Mouse (Mus musculus) forebrain, postnatal 0 days (tissue): ENCODE results near the gene Ibtk. TPM values are rescaled to one million over a fixed set of nuclear protein-coding genes. Genes with fewer than 3 reads are reported as not detected.
"Not testable (repeated sequence)": the region's sequence is repeated elsewhere in the genome, so short reads cannot be mapped to it uniquely, and the experiment has no call there.

Source experiments
- ATAC-seq: fragments of 200-750 bp; cut with Nextera tagmentation; 2 replicates; pipeline ENCODE4 v1.8.0; 2017; ENCODE audit warnings: mild to moderate bottlenecking, moderate library complexity
- DNase-seq: peaks from one replicate; pipeline ENCODE4 v3.0.0-alpha.2; 2015
- H3K27ac ChIP-seq: fragments of 300-500 bp; sonication (generic); 2 replicates; pipeline ENCODE4 v1.5.1; 2014; ENCODE audit warnings: low read depth, mild to moderate bottlenecking, antibody characterized with exemption, low read length, moderate library complexity, mixed read lengths
- H3K27me3 ChIP-seq: fragments of 300-500 bp; sonication (generic); 2 replicates; pipeline ENCODE4 v1.6.1; 2014; ENCODE audit warnings: mild to moderate bottlenecking, low read length, mixed read lengths; ENCODE audit not compliant: insufficient read depth
- H3K36me3 ChIP-seq: fragments of 300-500 bp; sonication (generic); 2 replicates; pipeline ENCODE4 v1.6.1; 2014; ENCODE audit warnings: mild to moderate bottlenecking, moderate library complexity; ENCODE audit not compliant: insufficient read depth
- H3K4me1 ChIP-seq: fragments of 300-500 bp; sonication (generic); 2 replicates; pipeline ENCODE4 v1.6.1; 2014; ENCODE audit warnings: antibody characterized with exemption; ENCODE audit not compliant: insufficient read depth
- H3K4me2 ChIP-seq: fragments of 300-500 bp; sonication (generic); 2 replicates; pipeline ENCODE4 v1.6.1; 2014; ENCODE audit warnings: low read depth, mild to moderate bottlenecking, moderate library complexity
- H3K4me3 ChIP-seq: fragments of 300-500 bp; sonication (generic); 2 replicates; pipeline ENCODE4 v1.5.1; 2014; ENCODE audit warnings: low read depth, low read length, mixed read lengths
- H3K9ac ChIP-seq: fragments of 300-500 bp; sonication (generic); 2 replicates; pipeline ENCODE4 v1.6.1; 2014; ENCODE audit warnings: mild to moderate bottlenecking
- H3K9me3 ChIP-seq: fragments of 300-500 bp; sonication (generic); 2 replicates; pipeline ENCODE4 v1.6.1; 2016; ENCODE audit warnings: low read length
- CTCF ChIP-seq: sonication (generic); IDR thresholded peaks from 2 replicates; pipeline ENCODE4 v1.5.1; 2016; ENCODE audit warnings: antibody characterized with exemption, control low read depth, low read depth
- WGBS: fragments of 180-500 bp; shearing (Covaris S2); extraction: QIAGEN DNeasy Blood & Tissue Kit; methylation state at CpG from one replicate; pipeline ENCODE4 v1.1.7; 2014; 5-methylcytosine and 5-hydroxymethylcytosine counted together
- polyA plus RNA-seq: library from polyadenylated mRNA; unstranded; fragments of >200 nt; fragmentation: Nextera tagmentation; extraction: Ambion mirVana; gene quantifications from 2 replicates; pipeline ENCODE4 v1.2.1, GENCODE M21; 2015
- total RNA-seq: library from RNA; depleted of rRNA; stranded (reverse); fragments of >200 nt; gene quantifications from 2 replicates; pipeline ENCODE4 v1.2.3, GENCODE M21; 2014; rRNA removed

The Ibtk gene
- total RNA-seq (22.4 and 25.6 TPM in 2 replicates), polyA plus RNA-seq (10.5 and 16.3 TPM in 2 replicates)

GRCm38 (mm10) chr9:85749142-85749921 lies at the start of gene Ibtk:
Ibtk (minus strand) TSS chr9:85749334.
- peak within 1 kb of the TSS; percentile 98 for H3K27ac ChIP-seq
- H3K27me3 ChIP-seq: no peaks in the 10 kb centered on the region
- ATAC-seq: peak; percentile 100
- H3K9me3 ChIP-seq: no peaks in the 10 kb centered on the region
- 3% methylated on average over 52 of the region's 52 CpGs for WGBS
- H3K36me3 ChIP-seq: no peaks in the 10 kb centered on the region
- no peak; the same call in 1 of the 2 replicates for TF ChIP-seq CTCF
- peak; percentile 98 for DNase-seq
- H3K4me2 ChIP-seq: peak within 1 kb of the TSS; percentile 82
- peak within 1 kb of the TSS; percentile 98 for H3K9ac ChIP-seq
- 0 out of 2 replicates have a peak, but pooled peaks cover 10% of the 10 kb centered on the region for H3K4me1 ChIP-seq
- peak within 1 kb of the TSS; percentile 97 for H3K4me3 ChIP-seq

DNA sequence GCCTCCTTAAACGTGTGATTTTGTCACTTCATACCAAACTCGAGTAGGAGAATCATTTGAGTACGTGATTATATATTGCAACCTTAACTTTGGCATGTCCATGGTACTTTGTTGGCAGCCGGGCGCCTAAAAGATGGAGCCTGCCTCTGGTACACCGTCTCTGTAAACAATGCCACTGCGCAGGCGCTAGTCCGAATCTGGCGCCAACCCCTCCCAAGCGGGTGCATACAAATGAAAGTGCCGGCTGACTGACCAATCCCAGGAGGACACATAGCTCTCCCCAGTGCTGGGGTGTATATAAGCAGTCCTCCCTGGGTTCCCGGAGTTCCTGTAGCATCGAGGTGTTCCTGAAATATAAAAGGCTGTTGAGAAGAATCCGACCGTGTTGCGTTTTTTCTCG lies 42.4 kb upstream of the Ibtk start:
- not testable (repeated sequence) for H3K9me3 ChIP-seq, H3K4me1 ChIP-seq, H3K27ac ChIP-seq, H3K4me3 ChIP-seq, H3K4me2 ChIP-seq, H3K36me3 ChIP-seq, H3K9ac ChIP-seq, DNase-seq, ATAC-seq, H3K27me3 ChIP-seq
- WGBS: 96% methylated on average over 18 of the region's 18 CpGs

GRCm38 (mm10) chr9:85780249-85780648 lies 31.1 kb upstream of the Ibtk start:
- Histone ChIP-seq H3K27me3 (no peaks in the 10 kb centered on the region), H3K27ac (no peak overlapping the region), H3K9ac (no peak overlapping the region), H3K4me2 (no peak overlapping the region), H3K4me3 (no peak overlapping the region), H3K4me1 (no peaks in the 10 kb centered on the region), H3K36me3 (no peaks in the 10 kb centered on the region), H3K9me3 (no peaks in the 10 kb centered on the region)
- ATAC-seq: no peak
- WGBS: 91% methylated on average over 4 of the region's 4 CpGs
- TF ChIP-seq CTCF: no peak
- no peak for DNase-seq

- Histone ChIP-seq H3K9me3 (no peaks in the 10 kb centered on the region), H3K4me3 (no peak overlapping the region), H3K36me3 (no peaks in the 10 kb centered on the region), H3K4me1 (no peaks in the 10 kb centered on the region), H3K4me2 (no peak overlapping the region), H3K27me3 (no peaks in the 10 kb centered on the region), H3K27ac (no peak overlapping the region), H3K9ac (no peak overlapping the region)
- TF ChIP-seq CTCF: peak; percentile 72
- ATAC-seq (peak; percentile 54), DNase-seq (peak; percentile 70)
- WGBS: 23% methylated on average over 4 of the region's 4 CpGs
Observed at GRCm38 (mm10) chr9:85779458-85779857, 30.3 kb upstream of the Ibtk start.

- no peaks in the 10 kb centered on the region for H3K36me3 ChIP-seq
Observed at GRCm38 (mm10) chr9:85777544-85777943, 28.4 kb upstream of the Ibtk start.

DNA sequence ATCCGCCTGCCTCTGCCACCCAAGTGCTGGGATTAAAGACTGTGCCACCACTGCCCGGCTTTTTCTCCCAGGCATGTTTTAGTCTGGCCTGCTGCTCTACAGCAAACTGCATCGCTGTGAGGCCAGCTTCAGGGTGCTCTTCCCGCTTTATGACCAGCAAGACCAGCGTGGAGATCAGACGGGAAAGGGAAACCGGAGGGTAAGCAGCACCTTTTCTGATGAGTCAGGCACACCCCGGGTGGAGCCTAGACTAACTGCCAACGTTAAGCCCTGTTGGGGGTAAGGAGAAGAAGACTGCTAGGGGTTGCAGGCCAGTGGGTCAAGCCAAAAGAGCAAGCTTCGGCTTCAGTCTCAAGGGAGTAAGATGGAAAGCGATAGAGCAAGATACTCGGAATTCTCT lies 23.1 kb upstream of the Ibtk start:
- Histone ChIP-seq H3K36me3 (no peaks in the 10 kb centered on the region), H3K27ac (no peak overlapping the region), H3K4me3 (no peak overlapping the region), H3K4me1 (no peaks in the 10 kb centered on the region), H3K9ac (no peak overlapping the region), H3K9me3 (no peaks in the 10 kb centered on the region), H3K27me3 (no peaks in the 10 kb centered on the region), H3K4me2 (no peak overlapping the region)
- no peak for DNase-seq
- ATAC-seq: no peak
- WGBS: 72% methylated on average over 12 of the region's 12 CpGs
- no peak for TF ChIP-seq CTCF

More at GRCm38 (mm10) chr9:85777544-85777943, 28.4 kb upstream of the Ibtk start:
- no peak for TF ChIP-seq CTCF
- 14% methylated on average over 6 of the region's 6 CpGs for WGBS
- no peak overlapping the region for H3K9ac ChIP-seq
- no peak overlapping the region for H3K4me2 ChIP-seq
- H3K27me3 ChIP-seq: no peaks in the 10 kb centered on the region
- H3K4me3 ChIP-seq: no peak overlapping the region
- no peaks in the 10 kb centered on the region for H3K9me3 ChIP-seq
- H3K27ac ChIP-seq: no peak overlapping the region
- H3K4me1 ChIP-seq: no peaks in the 10 kb centered on the region
- DNase-seq (peak; percentile 12), ATAC-seq (peak; percentile 66)

- WGBS: 54% methylated on average over 3 of the region's 3 CpGs
- Histone ChIP-seq H3K9ac (no peak overlapping the region), H3K4me1 (no peaks in the 10 kb centered on the region)
Observed at GRCm38 (mm10) chr9:85771454-85771853, 22.3 kb upstream of the Ibtk start.

More at GRCm38 (mm10) chr9:85771454-85771853, 22.3 kb upstream of the Ibtk start:
- H3K27me3 ChIP-seq: no peaks in the 10 kb centered on the region
- no peak overlapping the region for H3K27ac ChIP-seq
- TF ChIP-seq CTCF: no peak
- no peak overlapping the region for H3K4me3 ChIP-seq
- no peaks in the 10 kb centered on the region for H3K9me3 ChIP-seq
- H3K36me3 ChIP-seq: no peaks in the 10 kb centered on the region
- no peak overlapping the region for H3K4me2 ChIP-seq
- DNase-seq: no peak
- ATAC-seq: no peak
